Mouse (Mus musculus): Measurements from ENCODE around the gene Camta1. TPM values are rescaled to one million over a fixed set of nuclear protein-coding genes. Genes with fewer than 3 reads are reported as not detected.

Gene Camta1
- polyA plus RNA-seq, 1 experiment: 7.7 TPM

GRCm38 (mm10) chr4:150965555-150965951 lies 896.1 kb downstream of the Camta1 start:
- H3K4me1 ChIP-seq (ENCODE audit: control insufficient read depth, insufficient read depth, low read length): no peaks in the 10 kb centered on the region
- H3K27me3 ChIP-seq (replicated peaks; ENCODE audit: control insufficient read depth, insufficient read depth, low read length): no peaks in the 10 kb centered on the region
- H3K36me3 ChIP-seq (ENCODE audit: control insufficient read depth, insufficient read depth, low read length): no peaks in the 10 kb centered on the region
- H3K27ac ChIP-seq (ENCODE audit: insufficient read depth, low read depth, low read length): no peak overlapping the region
- no peak for DNase-seq
- peak; percentile 32; the same call in 1 of the 2 replicates for TF ChIP-seq CTCF (conservative IDR thresholded peaks at IDR 0.05; ENCODE audit: insufficient read depth, insufficient read length, low read depth, low read length)
- TF ChIP-seq POLR2A (IDR thresholded peaks at IDR 0.05; ENCODE audit: low read depth, low read length): no peak
- WGBS: 70% methylated on average over 11 of the region's 11 CpGs
- H3K4me3 ChIP-seq (ENCODE audit: insufficient read depth, low read depth, low read length): no peak overlapping the region

- WGBS: 8% methylated on average over 25 of the region's 25 CpGs
- no peak for TF ChIP-seq POLR2A (IDR thresholded peaks at IDR 0.05; ENCODE audit: low read depth, low read length)
- peak; percentile 92 for TF ChIP-seq CTCF (conservative IDR thresholded peaks at IDR 0.05; ENCODE audit: insufficient read depth, insufficient read length, low read depth, low read length)
- Histone ChIP-seq H3K4me3 (ENCODE audit: insufficient read depth, low read depth, low read length) (no peak overlapping the region), H3K27ac (ENCODE audit: insufficient read depth, low read depth, low read length) (no peak overlapping the region), H3K36me3 (ENCODE audit: control insufficient read depth, insufficient read depth, low read length) (no peaks in the 10 kb centered on the region), H3K4me1 (ENCODE audit: control insufficient read depth, insufficient read depth, low read length) (no peaks in the 10 kb centered on the region), H3K27me3 (replicated peaks; ENCODE audit: control insufficient read depth, insufficient read depth, low read length) (no peaks in the 10 kb centered on the region)
- peak; percentile 90 for DNase-seq
Observed at GRCm38 (mm10) chr4:150964635-150965554, 896.8 kb downstream of the Camta1 start.

GRCm38 (mm10) chr4:150963711-150964110 lies 898.0 kb downstream of the Camta1 start:
- Histone ChIP-seq H3K27ac (ENCODE audit: insufficient read depth, low read depth, low read length) (no peak overlapping the region), H3K27me3 (replicated peaks; ENCODE audit: control insufficient read depth, insufficient read depth, low read length) (no peaks in the 10 kb centered on the region), H3K4me3 (ENCODE audit: insufficient read depth, low read depth, low read length) (no peak overlapping the region), H3K4me1 (ENCODE audit: control insufficient read depth, insufficient read depth, low read length) (no peaks in the 10 kb centered on the region), H3K36me3 (ENCODE audit: control insufficient read depth, insufficient read depth, low read length) (no peaks in the 10 kb centered on the region)
- TF ChIP-seq CTCF (conservative IDR thresholded peaks at IDR 0.05; ENCODE audit: insufficient read depth, insufficient read length, low read depth, low read length): no peak
- TF ChIP-seq POLR2A (IDR thresholded peaks at IDR 0.05; ENCODE audit: low read depth, low read length): no peak
- WGBS: 63% methylated on average over 2 of the region's 2 CpGs
- DNase-seq: no peak

DNA sequence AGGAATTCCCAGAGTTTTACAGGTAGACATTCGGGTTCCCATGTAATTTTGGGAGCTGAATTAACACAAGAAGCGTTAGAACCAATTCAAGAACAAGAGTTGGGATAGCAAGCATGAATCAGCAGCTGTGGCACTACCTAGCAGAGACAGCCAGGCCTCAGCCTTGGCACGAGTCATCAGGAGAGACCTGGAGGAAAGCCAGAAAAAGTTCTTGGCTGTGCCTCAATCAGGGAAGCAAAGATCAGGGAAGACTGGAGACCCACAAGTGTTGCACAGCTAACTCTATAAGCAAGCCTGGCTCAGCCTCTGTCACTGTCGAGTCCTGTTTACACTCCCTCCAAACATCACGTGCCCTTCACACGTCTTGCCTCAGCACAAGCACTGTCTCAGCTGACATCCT lies 899.4 kb downstream of the Camta1 start:
- Histone ChIP-seq H3K36me3 (ENCODE audit: control insufficient read depth, insufficient read depth, low read length) (no peaks in the 10 kb centered on the region), H3K27ac (ENCODE audit: insufficient read depth, low read depth, low read length) (no peak overlapping the region), H3K27me3 (replicated peaks; ENCODE audit: control insufficient read depth, insufficient read depth, low read length) (no peaks in the 10 kb centered on the region), H3K4me3 (ENCODE audit: insufficient read depth, low read depth, low read length) (no peak overlapping the region), H3K4me1 (ENCODE audit: control insufficient read depth, insufficient read depth, low read length) (no peaks in the 10 kb centered on the region)
- TF ChIP-seq CTCF (conservative IDR thresholded peaks at IDR 0.05; ENCODE audit: insufficient read depth, insufficient read length, low read depth, low read length): no peak
- no peak for TF ChIP-seq POLR2A (IDR thresholded peaks at IDR 0.05; ENCODE audit: low read depth, low read length)
- 49% methylated on average over 6 of the region's 6 CpGs for WGBS
- DNase-seq: peak; percentile 90

DNA sequence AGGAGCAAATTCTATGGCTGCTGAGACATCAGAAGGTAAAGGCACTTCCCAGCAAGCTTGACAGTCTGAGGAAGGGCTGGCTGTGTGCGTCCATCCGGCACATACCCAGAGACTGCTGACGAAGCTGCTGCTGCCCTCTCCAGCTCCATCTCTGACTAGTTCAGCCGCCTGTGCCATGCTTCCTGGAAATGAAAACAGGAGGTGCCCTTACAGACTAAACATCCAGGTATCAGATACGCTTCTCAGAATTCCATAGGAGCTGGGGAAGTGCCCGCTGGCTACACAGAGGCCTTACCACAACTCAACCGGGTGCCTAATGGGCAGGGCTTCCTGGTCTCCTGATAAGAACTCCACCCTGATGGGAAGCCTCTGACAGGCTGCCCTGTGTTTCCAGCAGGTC lies 903.1 kb downstream of the Camta1 start:
- TF ChIP-seq CTCF (conservative IDR thresholded peaks at IDR 0.05; ENCODE audit: insufficient read depth, insufficient read length, low read depth, low read length): no peak
- TF ChIP-seq POLR2A (IDR thresholded peaks at IDR 0.05; ENCODE audit: low read depth, low read length): no peak
- no peaks in the 10 kb centered on the region for H3K4me1 ChIP-seq (ENCODE audit: control insufficient read depth, insufficient read depth, low read length)
- no peak overlapping the region for H3K27ac ChIP-seq (ENCODE audit: insufficient read depth, low read depth, low read length)
- no peaks in the 10 kb centered on the region for H3K27me3 ChIP-seq (replicated peaks; ENCODE audit: control insufficient read depth, insufficient read depth, low read length)
- peak; percentile 70 for DNase-seq
- no peaks in the 10 kb centered on the region for H3K36me3 ChIP-seq (ENCODE audit: control insufficient read depth, insufficient read depth, low read length)
- 42% methylated on average over 7 of the region's 7 CpGs for WGBS
- no peak overlapping the region for H3K4me3 ChIP-seq (ENCODE audit: insufficient read depth, low read depth, low read length)

DNA sequence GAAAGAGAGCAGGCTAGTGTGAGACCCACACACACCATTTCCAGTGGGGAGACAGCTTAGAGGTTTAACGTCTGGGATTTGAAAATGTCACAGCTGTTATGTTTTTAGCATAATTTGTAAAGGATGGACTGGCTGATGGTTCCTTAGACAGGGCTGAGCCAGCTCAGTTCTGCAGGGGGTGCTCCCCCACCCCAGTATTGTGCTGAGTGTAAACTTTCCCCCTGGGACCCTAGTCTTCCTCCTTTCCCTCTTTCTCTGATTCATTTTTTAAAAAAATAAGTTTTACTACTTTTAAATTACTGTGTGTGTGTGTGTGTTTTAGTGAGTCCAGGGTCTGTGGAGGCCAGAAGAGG lies 904.6 kb downstream of the Camta1 start:
- TF ChIP-seq CTCF (conservative IDR thresholded peaks at IDR 0.05; ENCODE audit: insufficient read depth, insufficient read length, low read depth, low read length): no peak
- TF ChIP-seq POLR2A (IDR thresholded peaks at IDR 0.05; ENCODE audit: low read depth, low read length): no peak
- Histone ChIP-seq H3K27me3 (replicated peaks; ENCODE audit: control insufficient read depth, insufficient read depth, low read length) (no peaks in the 10 kb centered on the region), H3K4me3 (ENCODE audit: insufficient read depth, low read depth, low read length) (no peak overlapping the region), H3K4me1 (ENCODE audit: control insufficient read depth, insufficient read depth, low read length) (no peaks in the 10 kb centered on the region), H3K36me3 (ENCODE audit: control insufficient read depth, insufficient read depth, low read length) (no peaks in the 10 kb centered on the region), H3K27ac (ENCODE audit: insufficient read depth, low read depth, low read length) (no peak overlapping the region)
- WGBS: 66% methylated on average over 1 of the region's 1 CpGs
- DNase-seq: no peak

DNA sequence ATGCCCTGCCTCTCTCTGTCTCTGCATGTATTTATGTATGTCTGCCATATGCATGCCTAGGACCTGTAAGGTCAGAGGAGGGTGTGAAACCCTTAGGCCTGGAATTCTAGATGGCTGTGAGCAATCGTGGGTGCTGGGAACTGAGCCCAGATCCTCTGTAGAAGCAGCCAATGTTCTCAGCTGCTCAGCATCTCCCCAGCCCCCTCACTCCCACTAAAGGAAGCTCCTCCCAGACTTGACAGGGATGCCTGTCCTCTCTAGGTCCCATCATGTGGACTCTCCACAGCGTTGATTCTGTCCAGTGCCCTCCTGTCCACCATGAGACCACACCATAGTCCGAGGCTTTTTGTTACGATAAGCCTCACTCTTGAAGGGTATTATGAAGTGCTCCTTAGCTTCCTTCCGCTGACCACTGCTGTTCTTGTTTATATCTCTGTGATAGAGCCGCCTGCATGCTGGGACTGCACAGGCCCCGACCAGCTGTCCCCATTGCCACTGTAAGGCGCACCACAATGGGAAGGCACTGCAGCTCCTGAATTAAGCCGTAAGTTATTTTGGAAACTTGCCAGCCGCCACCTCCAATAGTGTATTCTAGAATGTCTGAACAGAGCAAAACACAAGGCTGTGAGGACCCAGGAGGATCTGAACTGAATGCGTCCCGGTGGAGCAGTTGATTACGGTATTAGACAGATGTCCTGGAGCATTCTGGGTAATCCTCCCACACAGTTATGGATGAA lies 905.1 kb downstream of the Camta1 start:
- H3K36me3 ChIP-seq (ENCODE audit: control insufficient read depth, insufficient read depth, low read length): no peaks in the 10 kb centered on the region
- no peaks in the 10 kb centered on the region for H3K27me3 ChIP-seq (replicated peaks; ENCODE audit: control insufficient read depth, insufficient read depth, low read length)
- H3K4me1 ChIP-seq (ENCODE audit: control insufficient read depth, insufficient read depth, low read length): no peaks in the 10 kb centered on the region
- H3K4me3 ChIP-seq (ENCODE audit: insufficient read depth, low read depth, low read length): no peak overlapping the region
- DNase-seq: no peak
- H3K27ac ChIP-seq (ENCODE audit: insufficient read depth, low read depth, low read length): no peak overlapping the region
- 75% methylated on average over 13 of the region's 13 CpGs for WGBS
- no peak for TF ChIP-seq CTCF (conservative IDR thresholded peaks at IDR 0.05; ENCODE audit: insufficient read depth, insufficient read length, low read depth, low read length)
- TF ChIP-seq POLR2A (IDR thresholded peaks at IDR 0.05; ENCODE audit: low read depth, low read length): no peak
